Mouse (Mus musculus) lung, postnatal 0 days (tissue): Measurements from ENCODE around the gene Aif1. TPM values are rescaled to one million over a fixed set of nuclear protein-coding genes. Genes with fewer than 3 reads are reported as not detected.
A peak's percentile ranks its signal among the peaks of the same experiment; 100 is the strongest.

Experiments used
- ATAC-seq: fragments of 200-750 bp; cut with Nextera tagmentation; 2 replicates; pipeline ENCODE4 v1.8.0; 2017; ENCODE audit warnings: moderate library complexity
- DNase-seq: peaks from one replicate; pipeline ENCODE4 v3.0.0-alpha.2; 2016; ENCODE audit warnings: low spot score
- H3K27ac ChIP-seq: fragments of 300-500 bp; sonication (generic); 2 replicates; pipeline ENCODE4 v1.5.1; 2014; ENCODE audit warnings: antibody characterized with exemption, mild to moderate bottlenecking, low read length, mixed read lengths
- H3K27me3 ChIP-seq: fragments of 300-500 bp; sonication (generic); replicated peaks from 2 replicates; pipeline ENCODE4 v1.6.1; 2014; ENCODE audit warnings: low read length, mixed read lengths; ENCODE audit not compliant: insufficient read depth
- H3K36me3 ChIP-seq: fragments of 300-500 bp; sonication (generic); 2 replicates; pipeline ENCODE4 v1.6.1; 2014; ENCODE audit warnings: low read length, mixed read lengths; ENCODE audit not compliant: insufficient read depth
- H3K4me1 ChIP-seq: fragments of 300-500 bp; sonication (generic); 2 replicates; pipeline ENCODE4 v1.6.1; 2014; ENCODE audit warnings: antibody characterized with exemption, low read depth, low read length, mixed read lengths; ENCODE audit not compliant: insufficient read depth
- H3K4me2 ChIP-seq: fragments of 300-500 bp; sonication (generic); replicated peaks from 2 replicates; pipeline ENCODE4 v1.6.1; 2014; ENCODE audit warnings: low read depth, mild to moderate bottlenecking, low read length, moderate library complexity, mixed read lengths
- H3K4me3 ChIP-seq: fragments of 300-500 bp; sonication (generic); 2 replicates; pipeline ENCODE4 v1.5.1; 2014; ENCODE audit warnings: low read depth, low read length
- H3K9ac ChIP-seq: fragments of 300-500 bp; sonication (generic); replicated peaks from 2 replicates; pipeline ENCODE4 v1.6.1; 2014; ENCODE audit warnings: low read depth, mild to moderate bottlenecking
- H3K9me3 ChIP-seq: fragments of 300-500 bp; sonication (generic); 2 replicates; pipeline ENCODE4 v1.6.1; 2016; ENCODE audit warnings: low read length, mixed read lengths
- CTCF ChIP-seq: IDR thresholded peaks from 2 replicates; pipeline ENCODE4 v1.5.1; 2016; ENCODE audit warnings: antibody characterized with exemption, mild to moderate bottlenecking
- EP300 ChIP-seq: IDR thresholded peaks from 2 replicates; pipeline ENCODE4 v1.6.1; 2016; ENCODE audit warnings: antibody characterized with exemption, mild to moderate bottlenecking, control low read depth
- WGBS: fragments of 180-500 bp; shearing (Covaris S2); extraction: QIAGEN DNeasy Blood & Tissue Kit; methylation state at CpG from one replicate; pipeline ENCODE4 v1.1.7; 2014; 5-methylcytosine and 5-hydroxymethylcytosine counted together
- polyA plus RNA-seq: library from polyadenylated mRNA; unstranded; fragments of >200 nt; fragmentation: Nextera tagmentation; extraction: Ambion mirVana; gene quantifications from 2 replicates; pipeline ENCODE4 v1.2.1, GENCODE M21; 2015

Aif1 gene
- polyA plus RNA-seq, 1 experiment from 2014 or later: 10.3 TPM

DNA sequence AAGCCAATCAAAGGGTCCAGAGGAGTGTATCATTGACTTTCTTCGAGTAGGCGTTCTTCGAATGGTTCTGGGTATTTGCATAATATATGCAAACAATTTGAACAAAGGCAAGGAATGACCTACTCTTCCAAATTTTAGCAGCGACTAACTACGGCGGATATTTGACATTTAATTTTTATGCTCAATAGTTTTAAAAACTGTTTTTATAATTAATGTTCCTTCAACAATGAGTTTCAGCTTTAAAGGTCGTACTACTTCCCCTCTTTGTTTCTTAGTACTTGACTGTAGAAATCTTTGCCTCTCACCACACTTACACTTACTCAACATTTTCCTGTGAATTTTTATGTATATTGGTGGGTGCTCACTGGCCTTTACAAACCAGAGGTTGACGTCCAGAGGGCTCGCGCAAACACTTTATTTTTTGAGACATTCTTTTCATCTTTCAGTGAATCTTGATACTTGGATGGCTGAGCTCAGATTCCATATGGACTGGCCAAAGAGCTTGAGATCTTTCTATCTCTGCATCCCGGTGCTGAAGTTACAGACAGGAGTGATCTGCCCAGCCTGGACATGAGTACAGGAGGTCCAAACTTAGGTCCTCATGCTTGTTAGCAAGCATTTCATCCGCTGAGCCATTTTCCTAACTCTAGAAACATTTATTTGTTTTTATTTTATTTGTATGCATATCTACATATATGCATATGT lies 10.3 kb downstream of the Aif1 start:
- Histone ChIP-seq H3K36me3 (peaks cover 12% of the 10 kb centered on the region), H3K4me3 (peak overlapping the region; percentile 97), H3K27ac (peak overlapping the region; percentile 96), H3K9ac (peak overlapping the region; percentile 34; the same call in 1 of the 2 replicates), H3K9me3 (no peaks in the 10 kb centered on the region), H3K4me2 (peak overlapping the region; percentile 46), H3K4me1 (peaks cover 12% of the 10 kb centered on the region), H3K27me3 (no peaks in the 10 kb centered on the region)
- WGBS: 14% methylated on average over 12 of the region's 12 CpGs
- no peak for TF ChIP-seq CTCF
- TF ChIP-seq EP300: no peak; the same call in 1 of the 2 replicates
- ATAC-seq: peak; percentile 82; the same call in 1 of the 2 replicates
- DNase-seq: no peak

DNA sequence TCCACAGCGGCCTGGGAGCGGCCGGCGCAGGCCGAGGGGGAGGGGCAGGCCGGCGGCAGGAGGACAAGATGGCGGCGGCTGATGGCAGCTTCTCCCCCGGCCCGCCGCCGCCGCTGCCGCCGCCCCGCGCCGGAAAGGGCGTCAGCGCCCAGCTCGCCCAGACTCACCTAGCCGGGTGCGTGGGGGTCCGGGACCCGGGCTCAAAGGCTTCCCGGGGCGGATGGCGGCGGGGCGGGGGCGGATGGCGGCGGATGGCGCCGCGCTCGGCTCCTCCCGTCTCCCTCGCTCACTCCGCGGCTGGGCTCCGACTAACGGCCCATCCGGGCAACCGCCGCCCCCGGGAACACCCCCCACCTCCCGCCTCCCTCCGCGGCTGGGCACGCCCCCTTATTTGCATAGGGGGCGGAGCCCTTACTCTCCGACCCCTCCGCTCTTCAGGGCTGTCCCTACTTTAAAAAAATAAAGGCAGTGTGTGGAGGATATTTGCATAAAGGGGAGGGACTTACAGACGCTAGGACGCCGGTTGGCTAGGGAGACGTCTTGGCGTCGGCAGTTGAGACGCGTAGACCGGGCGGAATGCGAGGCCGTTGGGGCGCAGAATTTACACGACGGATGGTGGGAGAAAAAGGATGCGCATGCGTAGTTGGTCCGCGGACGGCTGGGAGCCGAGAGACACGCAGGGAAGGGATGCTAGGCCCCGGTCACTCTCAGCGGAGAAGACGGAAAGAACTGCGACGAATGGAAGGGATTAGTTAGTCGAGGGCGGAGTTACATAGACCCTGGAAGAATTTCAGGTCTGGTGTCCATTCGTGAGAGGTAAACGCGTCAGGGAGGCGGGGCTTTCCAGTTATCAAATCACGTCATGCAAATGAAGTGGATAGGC lies 11.1 kb downstream of the Aif1 start, which contains the start of gene Prrc2a:
TSS of gene Prrc2a (minus strand) at position 330 of the 883 bp plus-strand sequence.
- no peaks in the 10 kb centered on the region for H3K27me3 ChIP-seq
- peak within 1 kb of the TSS; percentile 99 for H3K9ac ChIP-seq
- no peaks in the 10 kb centered on the region for H3K9me3 ChIP-seq
- TF ChIP-seq EP300 (no peak), CTCF (0 out of 2 replicates have a peak, but pooled peaks have one; percentile 6)
- H3K36me3 ChIP-seq: peaks cover 20% of the 10 kb centered on the region
- ATAC-seq (peak; percentile 96), DNase-seq (peak; percentile 100)
- peak within 1 kb of the TSS; percentile 97 for H3K27ac ChIP-seq
- peak within 1 kb of the TSS; percentile 71 for H3K4me2 ChIP-seq
- peak within 1 kb of the TSS; percentile 97 for H3K4me3 ChIP-seq
- 1% methylated on average over 40 of the region's 89 CpGs for WGBS
- H3K4me1 ChIP-seq: peaks cover 12% of the 10 kb centered on the region

DNA sequence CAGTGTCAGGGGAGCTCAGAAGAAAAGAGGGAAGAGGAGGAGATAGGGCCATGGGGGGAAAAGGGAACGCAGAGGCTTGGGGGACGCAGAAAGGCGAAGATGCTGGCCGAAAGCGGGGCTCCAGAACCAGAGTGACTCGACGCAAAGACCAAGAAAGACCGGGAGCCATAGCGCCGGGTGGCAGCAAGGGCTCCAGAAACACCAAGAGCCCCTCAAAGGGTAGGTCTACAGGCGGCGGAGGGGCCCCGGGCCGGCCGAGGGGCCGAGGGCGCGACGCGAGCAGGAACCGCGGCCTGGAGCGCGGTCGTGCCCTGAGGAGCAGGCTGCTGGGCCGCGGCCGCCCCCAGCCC lies 11.7 kb downstream of the Aif1 start:
- peak overlapping the region; percentile 97 for H3K4me3 ChIP-seq
- H3K9me3 ChIP-seq: no peaks in the 10 kb centered on the region
- H3K27me3 ChIP-seq: no peaks in the 10 kb centered on the region
- H3K9ac ChIP-seq: peak overlapping the region; percentile 99
- ATAC-seq: no peak
- DNase-seq: peak; percentile 48
- H3K4me2 ChIP-seq: peak overlapping the region; percentile 71
- H3K27ac ChIP-seq: peak overlapping the region; percentile 97
- H3K36me3 ChIP-seq: peaks cover 26% of the 10 kb centered on the region
- no peak for TF ChIP-seq EP300
- TF ChIP-seq CTCF: no peak
- peaks cover 12% of the 10 kb centered on the region for H3K4me1 ChIP-seq
- WGBS: 0% methylated on average over 14 of the region's 28 CpGs

DNA sequence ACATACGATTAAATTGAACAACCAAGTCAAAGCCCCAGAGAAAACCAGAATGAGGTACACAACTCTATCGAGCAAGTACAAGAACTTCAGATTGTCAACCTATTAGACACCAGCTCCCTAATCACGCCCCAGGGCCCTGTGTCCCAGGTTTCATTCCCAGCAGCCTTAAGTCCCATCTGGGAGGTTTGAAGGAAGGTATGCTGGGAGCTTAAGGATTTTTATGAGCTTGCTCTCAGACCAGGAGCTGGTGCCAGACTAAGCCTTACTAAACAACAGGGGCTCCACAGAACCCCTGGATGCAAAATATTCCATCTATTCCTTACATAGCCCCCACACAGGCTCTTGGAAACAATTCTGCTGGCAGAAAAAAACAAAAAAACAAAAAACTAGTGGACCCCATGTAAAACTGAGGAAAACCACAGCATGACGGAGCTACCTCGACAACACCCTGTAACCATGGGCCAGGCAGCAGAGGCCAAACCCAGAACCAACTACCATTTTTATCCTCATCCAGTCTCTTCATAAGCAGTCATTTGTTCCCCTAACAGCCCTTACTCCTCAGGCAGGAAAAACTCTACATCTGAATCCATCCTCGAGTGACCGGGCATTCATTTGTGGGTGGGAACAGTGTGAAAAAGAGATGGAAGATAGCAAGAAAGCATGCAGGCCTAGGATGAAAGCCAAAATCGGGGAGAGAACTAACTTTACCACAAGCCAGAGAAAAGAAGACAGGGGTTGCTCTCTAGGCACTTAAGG lies 12.4 kb downstream of the Aif1 start:
- Histone ChIP-seq H3K4me2 (peak overlapping the region; percentile 71), H3K4me3 (peak overlapping the region; percentile 97), H3K36me3 (peaks cover 33% of the 10 kb centered on the region), H3K27ac (peak overlapping the region; percentile 97), H3K9ac (peak overlapping the region; percentile 99), H3K4me1 (peaks cover 12% of the 10 kb centered on the region), H3K9me3 (no peaks in the 10 kb centered on the region), H3K27me3 (no peaks in the 10 kb centered on the region)
- DNase-seq (peak; percentile 37), ATAC-seq (no peak)
- no peak for TF ChIP-seq EP300
- TF ChIP-seq CTCF: no peak
- 5% methylated on average over 8 of the region's 8 CpGs for WGBS

DNA sequence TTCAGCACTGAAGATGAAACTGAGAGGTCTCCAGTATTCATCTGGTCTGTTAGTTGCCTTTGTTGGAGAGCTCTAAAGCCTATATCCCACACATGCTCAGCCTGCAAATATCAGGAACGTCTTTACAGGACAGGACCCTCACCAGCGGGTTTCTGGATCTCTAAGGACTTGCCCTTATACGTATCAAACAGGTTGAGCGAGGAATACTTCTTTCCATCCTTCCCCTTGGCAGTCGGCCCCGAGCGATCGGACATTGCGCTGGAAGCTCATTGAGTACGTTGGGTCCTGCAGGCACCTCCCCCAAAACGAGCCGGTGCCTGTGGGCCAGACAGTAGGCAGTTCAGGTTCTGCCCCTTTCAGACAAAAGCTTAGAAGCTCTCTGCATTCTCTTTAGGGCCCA lies 13.1 kb downstream of the Aif1 start:
- Histone ChIP-seq H3K4me2 (peak overlapping the region; percentile 71), H3K27ac (0 out of 2 replicates have a peak overlapping the region, but pooled peaks have one; percentile 33), H3K4me1 (peaks cover 12% of the 10 kb centered on the region), H3K27me3 (no peaks in the 10 kb centered on the region), H3K9ac (peak overlapping the region; percentile 99), H3K4me3 (peak overlapping the region; percentile 97; the same call in 1 of the 2 replicates), H3K9me3 (no peaks in the 10 kb centered on the region), H3K36me3 (peaks cover 40% of the 10 kb centered on the region)
- DNase-seq (peak; percentile 39), ATAC-seq (no peak)
- TF ChIP-seq EP300 (no peak), CTCF (no peak)
- 11% methylated on average over 12 of the region's 12 CpGs for WGBS
